Mouse (Mus musculus) macrophage (primary cell): ENCODE measurements around the gene Efemp2. TPM values are rescaled to one million over a fixed set of nuclear protein-coding genes. Genes with fewer than 3 reads are reported as not detected.
"Not testable (repeated sequence)": the region's sequence is repeated elsewhere in the genome, so short reads cannot be mapped to it uniquely, and the experiment has no call there.

Experiments
- H3K27ac ChIP-seq: fragments of 350-480 bp; formaldehyde crosslinking; 2 replicates; pipeline ENCODE4 v1.9.0; 2021
- H3K36me3 ChIP-seq: fragments of 350-480 bp; formaldehyde crosslinking; 2 replicates; pipeline ENCODE4 v1.9.0; 2021; ENCODE audit errors: inconsistent target
- H3K4me3 ChIP-seq: fragments of 350-480 bp; formaldehyde crosslinking; 2 replicates; pipeline ENCODE4 v1.9.0; 2021; ENCODE audit errors: inconsistent target
- H3K79me2 ChIP-seq: fragments of 350-480 bp; formaldehyde crosslinking; 2 replicates; pipeline ENCODE4 v1.9.0; 2021; ENCODE audit errors: inconsistent target
- WGBS: methylation state at CpG from one replicate; pipeline ENCODE4 v1.1.7; 2026; ENCODE audit warnings: inconsistent platforms; ENCODE audit not compliant: missing documents; 5-methylcytosine and 5-hydroxymethylcytosine counted together
- polyA plus RNA-seq: library from polyadenylated mRNA; stranded (reverse); fragments of 250-400 nt; gene quantifications from 3 replicates; pipeline ENCODE4 v1.2.4, GENCODE M21; 2018; ENCODE audit warnings: inconsistent platforms

Gene Efemp2
- polyA plus RNA-seq, 1 experiment from 2014 or later = 6.8 TPM

DNA sequence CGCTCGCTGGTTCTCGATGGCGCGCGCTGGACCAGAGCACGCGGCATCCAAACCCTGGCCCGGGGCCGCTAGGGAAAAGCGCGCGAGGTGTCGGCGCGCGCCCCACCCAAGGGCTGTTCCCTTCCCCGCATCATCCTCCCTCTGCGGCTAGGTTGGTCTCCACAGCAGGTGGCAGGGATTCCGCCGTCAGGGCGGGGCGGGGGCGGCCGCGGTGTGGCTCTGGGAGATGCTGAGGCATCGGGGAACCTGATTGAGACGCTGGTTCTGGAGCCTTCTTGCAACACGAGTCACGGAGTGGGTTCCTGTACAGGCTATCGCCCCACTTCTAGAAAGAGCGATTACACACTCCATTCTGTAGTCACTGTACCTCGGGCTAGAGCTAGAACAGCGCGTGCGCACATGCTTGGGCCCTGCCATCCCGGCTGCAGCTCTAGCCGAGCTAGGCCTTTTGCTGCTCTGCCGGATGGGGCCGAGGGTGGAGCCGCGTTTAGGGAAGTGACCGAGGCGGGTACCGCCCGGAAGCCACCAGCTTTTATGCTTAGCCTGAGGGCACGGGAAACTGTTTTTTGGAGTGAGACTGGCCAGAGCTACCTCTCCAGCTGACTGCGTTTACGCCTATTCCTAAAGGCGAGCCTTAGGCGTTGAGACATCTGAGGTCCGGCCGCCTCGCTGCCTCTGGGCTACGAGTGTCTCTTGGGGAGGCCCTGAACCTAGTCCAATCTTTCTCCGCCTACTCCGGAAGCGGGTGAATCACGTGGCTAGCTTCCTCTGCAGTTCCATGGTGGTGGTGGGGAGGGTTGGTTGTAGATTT is 17.3 kb downstream of the Efemp2 start:
- H3K79me2 ChIP-seq = peaks cover 52% of the 10 kb centered on the region
- peak overlapping the region; percentile 90 for H3K27ac ChIP-seq
- peaks cover 31% of the 10 kb centered on the region for H3K36me3 ChIP-seq
- H3K4me3 ChIP-seq = peak overlapping the region; percentile 63
- WGBS = under 1% methylated on average over 58 of the region's 59 CpGs

DNA sequence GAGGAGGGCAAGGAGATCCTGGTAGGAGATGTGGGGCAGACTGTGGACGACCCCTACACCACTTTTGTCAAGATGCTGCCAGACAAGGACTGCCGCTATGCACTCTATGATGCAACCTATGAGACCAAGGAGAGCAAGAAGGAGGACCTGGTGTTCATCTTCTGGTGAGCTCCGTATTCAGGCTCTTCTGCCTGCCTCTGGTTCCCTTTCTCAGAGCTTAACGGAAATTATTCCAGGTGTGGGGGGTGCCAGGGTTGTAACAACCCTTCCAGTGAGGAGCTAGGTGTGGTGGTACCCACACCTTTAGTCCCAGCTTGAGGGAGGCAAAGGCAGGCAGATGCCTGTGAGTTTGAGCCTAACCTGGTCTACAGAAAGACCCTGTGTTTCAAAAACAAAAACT is 18.9 kb downstream of the Efemp2 start:
- no peak overlapping the region for H3K27ac ChIP-seq
- 80% methylated on average over 4 of the region's 4 CpGs for WGBS
- peaks cover 42% of the 10 kb centered on the region for H3K36me3 ChIP-seq
- H3K79me2 ChIP-seq = peaks cover 46% of the 10 kb centered on the region
- peak overlapping the region; percentile 63; the same call in 1 of the 2 replicates for H3K4me3 ChIP-seq

DNA sequence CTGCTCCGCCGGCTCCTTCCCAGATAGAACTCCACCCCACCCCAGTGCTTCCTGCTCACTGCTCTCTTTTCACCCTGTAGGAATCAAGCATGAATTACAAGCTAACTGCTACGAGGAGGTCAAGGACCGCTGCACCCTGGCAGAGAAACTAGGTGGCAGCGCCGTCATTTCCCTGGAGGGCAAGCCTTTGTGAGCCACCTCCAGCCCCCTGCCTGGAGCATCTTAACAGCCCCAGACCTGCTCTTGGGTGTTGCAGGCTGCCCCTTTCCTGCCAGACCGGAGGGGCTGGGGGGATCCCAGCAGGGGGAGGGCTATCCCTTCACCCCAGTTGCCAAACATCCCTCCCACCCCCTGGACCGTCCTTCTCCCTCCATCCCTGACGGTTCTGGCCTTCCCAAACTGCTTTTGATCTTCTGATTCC is 19.6 kb downstream of the Efemp2 start:
- peaks cover 42% of the 10 kb centered on the region for H3K36me3 ChIP-seq
- WGBS = 87% methylated on average over 7 of the region's 9 CpGs
- peaks cover 46% of the 10 kb centered on the region for H3K79me2 ChIP-seq
- not testable (repeated sequence) for H3K27ac ChIP-seq, H3K4me3 ChIP-seq

DNA sequence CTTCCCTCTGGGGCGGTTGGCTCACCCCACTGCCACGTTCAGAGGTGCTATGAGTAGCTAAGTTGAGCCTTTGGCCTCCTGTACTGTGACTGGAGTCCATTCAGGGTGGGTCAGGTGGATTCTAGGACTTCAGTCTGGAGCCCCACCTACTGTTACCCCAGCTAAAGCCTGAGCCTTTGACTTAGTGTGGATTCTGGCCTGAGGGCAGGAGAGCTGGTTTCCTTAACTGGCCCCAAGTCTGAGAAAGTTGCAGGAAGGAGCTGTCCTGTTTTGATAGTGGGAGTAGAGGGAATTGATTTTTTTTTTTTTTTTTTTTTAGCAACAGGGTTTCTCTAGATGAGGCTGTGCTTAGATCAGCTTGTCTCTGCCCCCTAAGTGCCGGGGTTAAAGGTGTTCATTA is 20.6 kb downstream of the Efemp2 start:
- Histone ChIP-seq H3K4me3 (no peak overlapping the region), H3K27ac (no peak overlapping the region), H3K36me3 (peaks cover 42% of the 10 kb centered on the region), H3K79me2 (peaks cover 46% of the 10 kb centered on the region)
- WGBS = 100% methylated on average over 1 of the region's 3 CpGs

DNA sequence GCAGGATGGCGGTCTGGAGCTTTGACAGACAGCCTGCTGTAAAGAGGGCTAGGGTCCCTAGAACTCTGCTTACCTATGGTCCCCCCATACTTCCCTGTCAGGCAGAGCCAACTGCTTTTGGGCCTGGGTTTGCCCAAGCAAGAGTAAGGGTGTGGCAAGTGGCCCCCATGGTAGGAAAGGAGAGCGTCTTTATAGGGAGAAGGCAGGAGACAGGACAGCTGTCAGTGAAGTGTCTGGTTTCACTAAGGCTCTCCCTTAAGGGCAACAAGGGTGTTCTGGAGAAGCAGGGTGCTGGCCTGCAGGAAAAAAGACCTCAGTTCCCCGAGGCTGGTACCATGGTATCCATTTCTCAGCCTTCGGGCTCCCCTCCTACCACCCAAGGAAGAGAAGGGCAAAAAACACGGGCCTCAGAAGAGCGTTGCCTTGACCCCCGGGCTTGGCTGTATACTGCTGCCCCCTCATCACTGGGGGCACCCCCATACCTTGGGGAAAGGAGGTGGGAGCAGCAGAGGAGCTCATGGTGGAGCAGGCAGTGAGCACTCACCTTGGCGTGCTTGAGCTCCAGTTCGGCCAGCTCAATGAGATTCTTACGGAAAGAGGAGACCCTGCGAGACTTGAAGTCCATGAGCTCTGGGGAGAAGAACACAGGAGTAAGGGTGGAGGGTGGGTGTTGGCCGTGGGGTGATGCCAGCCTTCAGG is 21.7 kb downstream of the Efemp2 start:
- WGBS = 95% methylated on average over 12 of the region's 12 CpGs
- Histone ChIP-seq H3K4me3 (no peak overlapping the region), H3K79me2 (peaks cover 53% of the 10 kb centered on the region), H3K36me3 (peaks cover 42% of the 10 kb centered on the region), H3K27ac (no peak overlapping the region)

DNA sequence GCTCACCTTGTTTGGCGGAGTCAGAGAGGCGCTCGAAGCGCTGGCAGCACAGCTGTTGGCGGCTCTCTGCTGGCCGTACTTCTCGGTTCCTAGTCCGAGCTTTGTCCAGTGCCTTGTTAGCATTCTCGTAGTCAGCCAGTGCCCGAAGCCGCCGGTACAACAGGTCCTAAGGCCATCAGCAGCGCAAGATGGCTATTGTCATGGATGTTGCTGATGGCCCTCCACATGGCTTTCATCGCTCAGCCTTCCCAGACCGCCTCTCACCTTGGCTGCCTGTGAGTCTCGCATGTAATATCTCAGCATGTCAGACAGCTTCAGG is 22.3 kb downstream of the Efemp2 start:
- H3K36me3 ChIP-seq = peaks cover 42% of the 10 kb centered on the region
- H3K27ac ChIP-seq = no peak overlapping the region
- WGBS = 95% methylated on average over 16 of the region's 16 CpGs
- H3K79me2 ChIP-seq = peaks cover 58% of the 10 kb centered on the region
- H3K4me3 ChIP-seq = no peak overlapping the region

DNA sequence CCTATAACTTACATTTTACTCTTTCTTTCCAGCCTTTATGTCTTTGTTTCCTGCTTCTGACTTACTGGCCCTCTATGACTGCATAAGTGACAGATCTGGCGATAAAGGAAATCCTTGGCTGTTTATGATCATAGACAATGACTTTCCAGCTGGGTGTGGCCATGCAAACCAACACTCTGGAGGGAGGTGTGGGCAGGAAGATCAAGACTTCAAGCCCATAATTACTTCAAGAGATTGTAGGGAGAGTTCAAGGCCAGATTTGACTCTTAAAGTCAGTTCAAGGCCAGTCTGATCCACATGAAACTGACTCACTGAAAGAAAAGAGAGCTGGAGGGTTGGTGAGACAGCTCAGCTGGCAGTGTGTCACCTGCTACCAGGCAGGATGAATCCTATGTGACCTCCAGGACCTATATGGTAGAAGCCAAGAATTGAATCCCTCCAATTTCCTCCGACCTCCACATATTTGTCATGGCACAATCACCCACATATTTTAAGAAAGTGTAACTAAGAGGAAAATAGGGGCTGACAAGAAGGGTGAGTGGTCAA is 26.6 kb downstream of the Efemp2 start:
- 94% methylated on average over 2 of the region's 2 CpGs for WGBS
- Histone ChIP-seq H3K79me2 (peaks cover 63% of the 10 kb centered on the region), H3K4me3 (no peak overlapping the region), H3K27ac (no peak overlapping the region), H3K36me3 (peaks cover 24% of the 10 kb centered on the region)

DNA sequence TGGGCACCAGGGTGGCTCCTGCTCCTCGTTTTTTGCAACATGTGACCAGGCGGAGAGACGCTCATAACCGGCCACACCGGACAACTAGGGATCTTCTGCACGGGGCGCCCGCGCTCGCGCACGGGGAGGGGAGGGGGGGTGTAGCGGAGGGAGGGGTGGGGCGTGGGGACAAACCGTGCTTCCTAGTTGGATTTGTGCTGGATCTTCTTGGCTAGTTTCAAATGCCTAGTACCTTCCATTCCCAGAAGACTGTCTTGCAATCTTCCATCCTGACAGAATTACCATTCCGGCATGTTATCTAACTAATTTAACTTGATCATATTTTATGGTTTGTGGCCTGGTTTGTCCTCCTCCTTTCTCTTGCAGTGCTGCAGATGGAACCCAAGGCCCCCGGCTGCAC is 29.9 kb downstream of the Efemp2 start, which contains the start of gene 1700020D05Rik:
Gene 1700020D05Rik, minus strand, starts transcription at position 101 of the 400 bp plus-strand sequence.
- H3K4me3 ChIP-seq = no peak within 1 kb of the TSS
- H3K27ac ChIP-seq = no peak within 1 kb of the TSS
- WGBS = 96% methylated on average over 17 of the region's 17 CpGs
- peaks cover 89% of the 10 kb centered on the region for H3K79me2 ChIP-seq
- peaks cover 5% of the 10 kb centered on the region; the same call in 1 of the 2 replicates for H3K36me3 ChIP-seq

DNA sequence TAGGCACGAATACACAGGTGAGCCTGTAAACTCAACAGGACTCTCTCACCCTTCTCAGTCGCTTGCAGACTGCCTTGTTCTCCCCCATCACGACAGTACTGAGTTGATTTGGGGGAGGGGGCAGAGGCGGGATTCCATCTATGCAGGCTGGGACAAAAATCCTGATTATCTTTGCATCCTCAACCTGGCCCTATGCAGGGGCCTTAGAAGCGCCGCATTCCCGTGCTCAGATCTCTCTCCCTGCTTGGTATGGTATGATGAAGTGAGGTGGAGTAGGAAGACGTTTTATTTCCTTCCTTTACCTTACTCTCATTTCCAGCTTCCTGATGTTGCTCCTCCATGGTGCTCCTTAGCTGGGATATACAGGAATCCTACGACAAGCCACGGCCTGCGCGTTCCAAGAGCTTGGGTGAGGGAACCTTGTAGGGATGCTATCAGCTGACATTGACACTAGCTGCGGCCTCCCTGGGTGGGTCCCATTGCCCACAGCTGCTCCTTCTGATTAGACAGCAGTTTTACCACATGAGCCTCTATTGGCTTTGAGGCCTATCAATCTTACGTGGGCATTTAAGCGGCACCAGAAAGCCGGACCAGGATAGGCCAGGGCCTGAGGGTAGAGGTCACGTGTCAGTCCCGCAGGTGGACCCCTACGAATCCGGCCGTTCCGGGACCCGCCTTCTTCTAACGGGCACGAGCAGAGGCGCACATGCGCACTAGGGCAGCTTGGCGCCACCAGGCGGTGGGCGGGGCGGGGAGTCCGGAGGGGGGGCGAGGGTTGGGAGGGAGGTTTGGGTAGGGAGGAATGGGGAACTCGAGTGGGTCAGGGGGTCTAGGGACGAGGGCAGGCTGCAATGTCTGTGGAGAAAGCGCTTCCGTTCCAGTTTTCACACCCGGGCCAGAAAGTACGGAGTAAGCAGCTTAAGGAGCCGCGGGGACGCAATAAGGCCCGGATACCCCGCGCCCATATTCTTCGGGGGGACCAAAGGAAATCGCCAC is 36.6 kb downstream of the Efemp2 start, which contains the start of gene Snx32:
Gene Snx32, minus strand, starts transcription at position 508 of the 996 bp plus-strand sequence.
- Histone ChIP-seq H3K79me2 (peaks cover 65% of the 10 kb centered on the region), H3K4me3 (peak within 1 kb of the TSS; percentile 86), H3K27ac (peak within 1 kb of the TSS; percentile 89), H3K36me3 (no peaks in the 10 kb centered on the region)
- WGBS = 2% methylated on average over 46 of the region's 47 CpGs

DNA sequence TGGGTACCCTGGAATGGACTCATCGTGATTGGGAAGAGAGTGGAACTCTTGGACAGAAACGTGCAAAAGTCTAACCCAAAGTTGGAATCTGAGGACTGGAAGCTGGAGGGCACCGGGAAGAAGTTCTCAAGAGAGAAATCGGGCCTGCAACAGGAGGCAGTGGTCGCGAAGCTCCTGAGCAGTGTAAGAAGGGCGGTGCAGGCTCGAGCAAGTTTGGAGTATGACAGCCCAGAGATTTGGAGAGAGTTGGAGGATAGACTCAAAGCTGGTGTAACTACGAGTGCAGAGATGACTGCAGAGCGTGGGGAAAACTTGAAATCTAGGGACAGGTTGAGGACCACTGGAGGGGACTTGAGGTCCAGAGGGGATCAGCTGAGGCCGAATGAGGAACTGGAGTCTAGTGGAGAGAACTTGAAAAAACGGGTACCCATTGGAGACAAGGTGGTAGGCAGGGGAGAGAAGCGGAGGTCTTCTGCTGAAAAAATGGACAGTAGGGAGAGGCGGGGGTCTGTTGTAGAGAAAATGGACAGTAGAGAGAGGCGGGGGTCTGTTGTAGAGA is 37.4 kb downstream of the Efemp2 start:
- Histone ChIP-seq H3K36me3 (no peaks in the 10 kb centered on the region), H3K79me2 (peaks cover 57% of the 10 kb centered on the region), H3K4me3 (peak overlapping the region; percentile 71), H3K27ac (peak overlapping the region; percentile 89)
- 12% methylated on average over 15 of the region's 15 CpGs for whole genome bisulfite sequencing

DNA sequence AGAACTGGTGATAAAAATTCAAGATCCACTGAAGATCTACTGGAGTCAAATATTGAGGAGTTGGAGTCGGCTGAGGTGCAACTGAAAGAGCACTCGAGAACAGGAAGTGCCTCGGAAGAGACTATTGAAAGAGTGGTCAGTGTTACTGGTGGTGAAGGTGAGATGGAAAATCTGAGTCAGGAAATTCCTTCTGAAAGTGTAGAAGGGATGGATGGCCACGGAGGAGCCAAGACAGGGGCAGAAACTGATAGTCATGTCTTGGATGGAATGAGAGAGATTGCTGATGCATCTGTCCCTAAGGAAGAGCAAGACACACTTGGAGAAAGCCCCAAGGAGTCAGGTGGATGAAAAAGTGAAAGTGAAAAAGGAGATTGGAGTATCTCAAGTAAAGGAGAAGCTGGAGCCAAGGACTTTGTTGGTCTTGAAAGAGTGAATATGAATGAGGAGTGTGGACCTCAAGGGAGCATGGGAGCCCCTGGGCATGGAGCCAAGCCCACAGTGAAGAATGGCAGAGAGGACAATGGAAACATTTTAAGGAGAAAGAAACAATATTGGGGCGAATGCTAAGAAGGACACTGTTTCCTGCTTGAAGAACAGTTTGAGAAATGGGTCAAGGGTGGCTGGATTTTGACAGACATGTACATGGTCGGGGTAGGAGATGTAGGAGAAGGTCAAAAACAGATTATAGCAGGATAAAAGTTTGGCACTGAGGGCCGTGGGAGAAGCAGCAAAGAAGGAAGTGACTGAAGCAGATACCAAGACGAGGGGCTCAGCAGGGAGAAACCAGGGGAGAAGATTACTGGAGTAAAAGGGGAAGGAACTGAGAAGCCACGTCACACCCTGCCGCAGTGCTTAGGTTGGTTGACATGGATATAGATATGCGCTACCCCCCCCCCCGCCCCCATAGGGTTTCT is 38.6 kb downstream of the Efemp2 start:
- peak overlapping the region; percentile 71 for H3K4me3 ChIP-seq
- peaks cover 45% of the 10 kb centered on the region for H3K79me2 ChIP-seq
- H3K36me3 ChIP-seq = no peaks in the 10 kb centered on the region
- WGBS = 6% methylated on average over 11 of the region's 12 CpGs
- H3K27ac ChIP-seq = peak overlapping the region; percentile 78

DNA sequence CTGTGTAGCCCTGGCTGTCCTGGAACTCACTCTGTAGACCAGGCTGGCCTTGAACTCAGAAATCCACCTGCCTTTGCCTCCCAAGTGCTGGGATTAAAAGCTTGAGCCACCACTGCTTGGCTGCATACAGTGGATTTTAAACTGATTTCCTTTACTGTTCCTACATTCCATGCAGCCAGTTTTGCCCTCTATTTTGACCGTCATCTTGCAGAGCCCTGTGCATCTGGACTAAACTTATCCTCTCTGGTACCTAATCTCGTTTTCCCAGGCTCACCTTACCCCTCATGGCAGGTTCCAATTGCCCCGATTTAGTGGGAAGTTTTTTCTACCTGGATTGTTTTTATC is 39.2 kb downstream of the Efemp2 start:
- no peak overlapping the region for H3K4me3 ChIP-seq
- peaks cover 38% of the 10 kb centered on the region for H3K79me2 ChIP-seq
- 47% methylated on average over 3 of the region's 3 CpGs for WGBS
- H3K27ac ChIP-seq = peak overlapping the region; percentile 78
- no peaks in the 10 kb centered on the region for H3K36me3 ChIP-seq
